In the genomic region with DNA sequence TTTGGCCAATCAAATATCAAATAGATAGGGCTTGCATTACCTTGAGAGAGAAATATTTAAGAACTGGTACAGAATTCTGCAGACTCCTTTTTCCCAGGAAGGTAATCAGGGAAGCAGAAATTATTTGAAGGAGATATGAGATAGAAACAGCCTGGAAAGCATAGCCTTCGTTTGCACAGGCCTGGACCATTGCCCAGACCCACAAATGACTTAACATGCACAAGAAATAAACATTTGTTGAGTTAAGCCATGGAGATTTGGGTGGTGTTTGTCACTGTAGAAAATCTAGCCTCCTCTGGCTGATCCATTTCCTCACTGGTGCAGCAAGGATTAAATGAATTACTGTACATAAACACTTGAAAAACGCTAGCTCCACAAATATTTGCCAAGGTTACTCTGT, we compare ENCODE assay signal across 10 mouse cellular contexts.
DNase-seq lines count a peak whose midpoint lies in the region; ATAC-seq and TF ChIP-seq lines count a peak whose summit lies in the region.
"Had no signal": no experiment of that assay in that cellular context is flagged by ENCODE, and none has a peak within 500 bp of the region (broad histone marks: within the 10 kb centered on the region; RNA-seq: fewer than 3 reads in every experiment).

No protein-coding gene starts in this region.

- intact Hi-C loops in heart, postnatal 10 days (cut with DNase I), result no loop called here

- H3K27me3 ChIP-seq in heart, embryonic 12.5 days (replicated peaks), result no peaks in the 10 kb centered on the region
- H3K27me3 ChIP-seq in hindbrain, postnatal 0 days (ENCODE audit: insufficient read depth, low read length), result no peaks in the 10 kb centered on the region

- 0 out of 2 replicates have a peak, but pooled peaks cover under 1% of the 10 kb centered on the region for H3K9me3 ChIP-seq in heart, embryonic 12.5 days (replicated peaks)
- no peaks in the 10 kb centered on the region for H3K9me3 ChIP-seq in hindbrain, postnatal 0 days (ENCODE audit: low read length)
- H3K9me3 ChIP-seq: embryonic facial prominence, embryonic 15.5 days had no signal

- no peaks in the 10 kb centered on the region for H3K36me3 ChIP-seq in heart, embryonic 12.5 days
- no peaks in the 10 kb centered on the region for H3K36me3 ChIP-seq in hindbrain, postnatal 0 days (ENCODE audit: insufficient read depth, low read length)
- H3K36me3 ChIP-seq: embryonic facial prominence, embryonic 15.5 days had no signal

- 38% methylated on average over 2 of the region's 2 CpGs for WGBS in heart, embryonic 12.5 days
- WGBS in hindbrain, postnatal 0 days, result 48% methylated on average over 2 of the region's 2 CpGs

- peaks cover 17% of the 10 kb centered on the region for H3K4me1 ChIP-seq in heart, embryonic 12.5 days (replicated peaks)
- no peaks in the 10 kb centered on the region for H3K4me1 ChIP-seq in hindbrain, postnatal 0 days (ENCODE audit: insufficient read depth, low read length)

- H3K4me3 ChIP-seq in heart, embryonic 12.5 days, result no peak overlapping the region
- H3K4me3 ChIP-seq in hindbrain, postnatal 0 days (ENCODE audit: low read length), result no peak overlapping the region
- H3K4me3 ChIP-seq: embryonic facial prominence, embryonic 15.5 days had no signal

- H3K4me2 ChIP-seq in heart, embryonic 12.5 days, result no peak overlapping the region
- H3K4me2 ChIP-seq in hindbrain, postnatal 0 days (ENCODE audit: low read depth, low read length), result no peak overlapping the region
- H3K4me2 ChIP-seq: embryonic facial prominence, embryonic 15.5 days had no signal

- TF ChIP-seq CTCF in hindbrain, postnatal 0 days (IDR thresholded peaks at IDR 0.05; ENCODE audit: low read depth), result no peak

- DNase-seq in heart, postnatal 10 days, result peak; percentile 53 to 54
- peak; percentile 24 for DNase-seq in ovary, adult 18-20 months (ENCODE audit: low spot score)
- DNase-seq in ovary, postnatal 14 days (ENCODE audit: low spot score), result no peak
- peak; percentile 57 to 71 for DNase-seq in lung, adult 18-20 months
- peak; percentile 71 to 78 for DNase-seq in lung, postnatal 4 days
- DNase-seq in thymus, postnatal 0 days (ENCODE audit: low spot score), result no peak
- no peak for DNase-seq in hindbrain, postnatal 0 days (ENCODE audit: low spot score)
- DNase-seq: cerebellum, adult 8-10 months had no signal

- no peak overlapping the region for H3K27ac ChIP-seq in heart, embryonic 12.5 days (ENCODE audit: poor library complexity, severe bottlenecking)
- H3K27ac ChIP-seq in hindbrain, postnatal 0 days, result no peak overlapping the region
- H3K27ac ChIP-seq: embryonic facial prominence, embryonic 15.5 days had no signal

- no peak for ATAC-seq in heart, embryonic 12.5 days (ENCODE audit: insufficient number of reproducible peaks, low FRiP score)
- no peak for ATAC-seq in hindbrain, postnatal 0 days

- no peak overlapping the region for H3K9ac ChIP-seq in heart, embryonic 12.5 days
- no peak overlapping the region for H3K9ac ChIP-seq in hindbrain, postnatal 0 days (replicated peaks; ENCODE audit: low read length)
- H3K9ac ChIP-seq: embryonic facial prominence, embryonic 15.5 days had no signal

Comparison
In these comparisons a context has a peak if more than half of its experiments do, and no peak if none do; other contexts are left out.
1. DNase-seq: peak in heart, postnatal 10 days (2 of 2), ovary, adult 18-20 months (single experiment), lung, adult 18-20 months (2 of 2) and lung, postnatal 4 days (2 of 2); none in ovary, postnatal 14 days (single experiment), thymus, postnatal 0 days (single experiment) and hindbrain, postnatal 0 days (single experiment).